Mouse (Mus musculus) T-helper 17 cell (primary cell): ENCODE measurements at regions not wholly inside any gene's neighbourhood (a gene's known extent, or its start where the extent isn't known, plus 50 kb on each side); places are given as distances from the start of the nearest gene placed in this dataset.

Experiments used
- in situ Hi-C, 2 experiments: fragments of 300-600 bp; cut with MboI, MseI; formaldehyde crosslinking; loops; 1 replicate in 1 of 2; 2 replicates in 1 of 2; pipeline ENCODE4 v1.15.1; 2025; ENCODE audit warnings: high pct_unique_total_duplicates in 2 of 2

- in situ Hi-C loops = no loop called here
Observed at GRCm38 (mm10) chr6:98486626-98487025, 144.1 kb upstream of the Gm765 start.

DNA sequence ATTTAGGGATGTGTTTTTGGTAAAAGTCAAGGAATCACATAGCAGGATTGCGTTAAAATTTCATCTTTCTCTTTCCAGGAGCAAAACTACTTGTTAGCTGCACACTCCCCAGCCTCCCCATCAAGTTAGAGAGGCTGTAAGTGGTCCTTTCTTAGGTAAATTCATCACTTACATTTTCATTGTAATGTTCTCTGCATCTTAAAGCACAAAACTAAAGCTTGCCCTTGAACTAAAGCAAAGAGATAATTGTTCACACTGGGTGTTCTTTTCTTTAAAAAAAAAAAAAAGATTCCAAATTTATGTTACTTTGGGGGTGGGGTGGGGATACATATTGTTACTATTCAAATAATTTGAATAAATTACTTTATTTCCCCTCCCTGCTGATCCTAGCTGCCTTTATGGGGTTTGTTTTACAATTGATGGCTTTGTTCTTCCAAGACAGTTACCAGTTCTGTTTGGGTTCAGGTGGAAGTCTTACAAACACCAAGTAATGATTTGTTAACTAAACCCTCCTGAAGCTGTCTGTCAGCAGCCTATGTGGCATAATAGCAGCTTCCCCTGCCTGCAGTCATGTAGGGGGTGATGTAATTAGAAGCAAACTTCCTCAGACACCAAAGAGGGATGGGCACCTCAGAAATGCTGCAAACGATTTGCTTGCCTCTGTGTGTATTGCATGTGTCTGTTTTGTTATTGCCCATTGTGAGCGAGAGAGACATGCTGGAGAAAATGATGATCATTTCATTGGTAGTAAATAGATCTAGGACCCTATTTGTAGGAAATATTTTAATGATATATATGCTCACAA, 141.0 kb upstream of the Gm765 start:
- in situ Hi-C loops = no loop called here

- in situ Hi-C loops = no loop called here
Observed at GRCm38 (mm10) chr6:98482319-98482718, 139.8 kb upstream of the Gm765 start.

DNA sequence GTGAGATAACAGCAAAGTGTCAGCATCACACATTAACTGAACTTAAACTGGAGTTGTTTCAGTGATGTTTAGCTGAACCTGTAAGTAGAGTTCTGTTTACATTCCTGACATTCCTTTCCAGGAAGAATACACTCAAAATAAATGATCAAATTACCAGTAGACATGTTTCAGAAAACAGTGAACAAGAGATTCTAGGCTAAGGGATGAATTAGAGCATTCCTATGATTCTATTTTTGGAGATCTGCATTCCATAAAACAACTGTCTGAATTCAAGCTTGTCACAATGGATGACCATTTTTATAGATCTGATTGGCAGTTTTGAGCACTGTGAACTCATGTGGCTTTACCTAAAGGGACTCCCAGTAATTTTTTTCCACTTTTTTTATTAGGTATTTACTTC, 125.0 kb upstream of the Gm765 start:
- in situ Hi-C loops = loop anchor here in 1 of 2 experiments (10.0 kb wide), 1 partner anchor 1903 kb away; no protein-coding TSS in a partner anchor

DNA sequence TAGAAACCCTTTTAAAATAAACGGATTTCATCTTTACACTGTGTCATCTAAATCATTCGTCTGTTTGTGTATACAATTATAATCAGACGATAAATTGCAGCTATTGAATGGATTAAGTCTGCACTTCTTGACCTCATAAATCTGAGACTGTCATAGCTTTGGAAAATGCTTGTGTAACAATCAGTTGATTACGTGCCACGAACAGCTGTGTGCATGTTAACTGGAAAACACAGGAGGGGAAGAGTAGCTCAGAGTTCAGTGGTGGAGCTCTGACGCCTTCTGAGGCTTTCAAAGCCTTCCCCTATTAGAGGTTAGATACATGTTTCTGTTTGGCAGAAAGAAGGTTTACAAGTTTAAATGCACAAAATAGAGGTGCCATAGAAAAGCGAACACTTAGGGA, 109.7 kb upstream of the Gm765 start:
- in situ Hi-C loops = no loop called here

DNA sequence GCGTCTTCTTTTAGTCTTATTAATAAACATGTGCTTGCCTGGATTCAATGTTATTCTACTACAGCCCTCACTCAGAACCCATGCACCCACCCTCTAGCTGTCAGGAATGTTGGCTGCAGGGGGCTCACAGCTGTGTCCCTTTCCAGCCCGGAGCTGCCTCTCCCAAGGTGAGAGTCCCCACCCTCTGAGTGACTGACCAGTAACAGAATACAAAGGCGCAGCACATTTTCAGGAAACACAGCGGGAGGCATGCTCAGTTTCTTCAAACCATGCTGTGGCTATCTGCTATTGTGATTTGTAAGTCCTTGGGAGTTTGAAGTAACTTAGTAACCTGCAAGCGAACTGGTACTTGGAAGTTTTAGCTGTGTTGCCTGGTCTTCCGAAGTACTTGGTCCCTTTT, 93.1 kb upstream of the Gm765 start:
- in situ Hi-C loops = loop anchor here in 1 of 2 experiments (10.0 kb wide), 1 partner anchor 681 kb away; no protein-coding TSS in a partner anchor

DNA sequence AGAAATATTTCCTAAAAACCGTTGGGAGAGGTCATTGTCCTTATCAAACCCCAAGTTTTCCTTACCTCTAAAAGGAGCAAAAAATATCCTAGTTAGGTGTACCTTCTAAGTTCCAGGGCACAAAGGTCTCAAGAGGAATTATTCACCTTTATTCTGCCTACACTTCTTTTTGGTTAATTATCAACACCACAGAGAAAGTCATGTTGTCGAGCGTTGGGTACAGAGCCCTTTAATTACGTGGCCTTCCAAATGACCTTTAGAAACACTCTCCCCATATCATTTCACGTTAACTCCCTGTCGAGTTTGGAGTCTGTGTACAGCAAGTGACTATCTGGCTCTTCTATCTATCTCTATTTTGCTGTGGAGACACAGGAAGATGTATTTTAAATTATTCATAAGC, 90.7 kb upstream of the Gm765 start:
- in situ Hi-C loops = loop anchor here in 1 of 2 experiments (10.0 kb wide), 1 partner anchor 678 kb away; no protein-coding TSS in a partner anchor

DNA sequence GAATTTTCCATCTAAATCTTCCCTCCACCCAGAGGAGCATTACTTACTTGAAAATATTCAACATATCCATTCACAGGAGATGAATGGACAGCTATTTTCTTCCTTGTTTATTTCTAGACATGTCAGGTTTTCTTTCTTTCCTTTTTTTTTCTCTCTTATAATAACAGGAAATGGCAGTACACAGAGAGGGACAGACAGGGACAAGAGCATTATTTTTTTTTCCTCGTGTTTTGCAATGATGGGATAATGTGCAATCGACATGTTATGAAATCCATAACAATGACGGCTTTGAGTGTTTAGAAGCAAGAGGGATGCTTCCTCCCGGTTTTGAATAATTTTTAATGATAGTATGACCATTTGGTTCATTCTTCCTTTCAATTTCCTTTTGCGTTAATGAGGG, 86.6 kb upstream of the Gm765 start:
- in situ Hi-C loops = no loop called here

DNA sequence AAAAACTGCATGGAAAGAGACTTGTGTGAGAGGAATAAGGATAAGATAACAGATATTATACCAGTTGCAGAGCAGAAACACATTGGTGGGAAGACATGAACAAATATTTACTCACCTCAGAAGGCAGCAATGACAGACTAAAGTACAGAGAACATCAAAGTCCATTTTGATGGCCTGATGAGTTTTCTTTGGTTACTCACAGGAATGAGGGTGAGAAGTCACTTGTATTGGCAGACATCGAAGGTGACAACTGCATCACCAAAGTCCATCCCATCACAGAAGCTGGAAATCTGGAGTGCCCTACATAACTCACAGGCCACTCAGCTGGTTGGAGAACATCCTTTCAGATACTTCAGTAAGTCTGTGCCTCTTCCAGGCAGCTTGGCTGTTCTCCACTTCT, 60.1 kb upstream of the Gm765 start:
- in situ Hi-C loops = no loop called here

- in situ Hi-C loops = no loop called here
Observed at GRCm38 (mm10) chr6:98394589-98394988, 52.0 kb upstream of the Gm765 start.
